Mouse (Mus musculus) intestine, postnatal 0 days (tissue): Measurements from ENCODE around the gene Map2k7. TPM values are rescaled to one million over a fixed set of nuclear protein-coding genes. Genes with fewer than 3 reads are reported as not detected.

ENCODE experiments used
- ATAC-seq: fragments of 200-750 bp; cut with Nextera tagmentation; 2 replicates; pipeline ENCODE4 v1.8.0; 2017; ENCODE audit warnings: mild to moderate bottlenecking, moderate TSS enrichment, moderate library complexity
- H3K27ac ChIP-seq: fragments of 300-500 bp; sonication (generic); 2 replicates; pipeline ENCODE4 v1.5.1; 2014; ENCODE audit warnings: mild to moderate bottlenecking, low read depth, low read length, moderate library complexity
- H3K27me3 ChIP-seq: fragments of 300-500 bp; sonication (generic); replicated peaks from 2 replicates; pipeline ENCODE4 v1.6.1; 2014; ENCODE audit warnings: low read length, mixed read lengths; ENCODE audit not compliant: control insufficient read depth, insufficient read depth
- H3K36me3 ChIP-seq: fragments of 300-500 bp; sonication (generic); 2 replicates; pipeline ENCODE4 v1.6.1; 2014; ENCODE audit warnings: mild to moderate bottlenecking, moderate library complexity; ENCODE audit not compliant: control insufficient read depth, insufficient read depth
- H3K4me1 ChIP-seq: fragments of 300-500 bp; sonication (generic); replicated peaks from 2 replicates; pipeline ENCODE4 v1.6.1; 2014; ENCODE audit warnings: antibody characterized with exemption, low read length, mixed read lengths; ENCODE audit not compliant: control insufficient read depth, insufficient read depth
- H3K4me2 ChIP-seq: fragments of 300-500 bp; sonication (generic); replicated peaks from 2 replicates; pipeline ENCODE4 v1.6.1; 2014; ENCODE audit warnings: low read depth, mild to moderate bottlenecking, moderate library complexity
- H3K4me3 ChIP-seq: fragments of 300-500 bp; sonication (generic); 2 replicates; pipeline ENCODE4 v1.5.1; 2014; ENCODE audit warnings: low read depth, low read length
- H3K9ac ChIP-seq: fragments of 300-500 bp; sonication (generic); 2 replicates; pipeline ENCODE4 v1.6.1; 2014; ENCODE audit warnings: mild to moderate bottlenecking, low read depth, low read length
- H3K9me3 ChIP-seq: fragments of 300-500 bp; sonication (generic); 2 replicates; pipeline ENCODE4 v1.6.1; 2016; ENCODE audit warnings: mixed run types; ENCODE audit not compliant: control insufficient read depth
- CTCF ChIP-seq: sonication (generic); IDR thresholded peaks from 2 replicates; pipeline ENCODE4 v1.5.1; 2016; ENCODE audit warnings: low read depth, mild to moderate bottlenecking, control low read depth, antibody characterized with exemption, moderate library complexity
- WGBS: fragments of 180-500 bp; shearing (Covaris S2); extraction: QIAGEN DNeasy Blood & Tissue Kit; methylation state at CpG from one replicate; pipeline ENCODE4 v1.1.7; 2014; 5-methylcytosine and 5-hydroxymethylcytosine counted together
- polyA plus RNA-seq: library from polyadenylated mRNA; unstranded; fragments of >200 nt; fragmentation: Nextera tagmentation; extraction: Ambion mirVana; gene quantifications from 2 replicates; pipeline ENCODE4 v1.2.1, GENCODE M21; 2015

Gene Map2k7
- polyA plus RNA-seq, 1 experiment from 2014 or later = 14.3 TPM

- Histone ChIP-seq H3K36me3 (no peaks in the 10 kb centered on the region), H3K27ac (peak overlapping the region; percentile 21; the same call in 1 of the 2 replicates), H3K9ac (peak overlapping the region; percentile 37), H3K4me2 (peak overlapping the region; percentile 90), H3K4me3 (peak overlapping the region; percentile 41), H3K27me3 (peaks cover 16% of the 10 kb centered on the region), H3K4me1 (peaks cover 16% of the 10 kb centered on the region), H3K9me3 (no peaks in the 10 kb centered on the region)
- no peak for TF ChIP-seq CTCF
- under 1% methylated on average over 25 of the region's 25 CpGs for WGBS
- no peak; the same call in 1 of the 2 replicates for ATAC-seq
Measured at GRCm38 (mm10) chr8:4212809-4213209, 25.7 kb upstream of the Map2k7 start.

GRCm38 (mm10) chr8:4213210-4214005 is 25.1 kb upstream of the Map2k7 start:
- ATAC-seq = peak; percentile 67
- Histone ChIP-seq H3K36me3 (no peaks in the 10 kb centered on the region), H3K9me3 (no peaks in the 10 kb centered on the region), H3K4me3 (peak overlapping the region; percentile 41), H3K27me3 (peaks cover 21% of the 10 kb centered on the region), H3K27ac (peak overlapping the region; percentile 21; the same call in 1 of the 2 replicates), H3K9ac (peak overlapping the region; percentile 37), H3K4me2 (peak overlapping the region; percentile 90), H3K4me1 (peaks cover 16% of the 10 kb centered on the region)
- 3% methylated on average over 18 of the region's 18 CpGs for WGBS
- no peak for TF ChIP-seq CTCF

DNA sequence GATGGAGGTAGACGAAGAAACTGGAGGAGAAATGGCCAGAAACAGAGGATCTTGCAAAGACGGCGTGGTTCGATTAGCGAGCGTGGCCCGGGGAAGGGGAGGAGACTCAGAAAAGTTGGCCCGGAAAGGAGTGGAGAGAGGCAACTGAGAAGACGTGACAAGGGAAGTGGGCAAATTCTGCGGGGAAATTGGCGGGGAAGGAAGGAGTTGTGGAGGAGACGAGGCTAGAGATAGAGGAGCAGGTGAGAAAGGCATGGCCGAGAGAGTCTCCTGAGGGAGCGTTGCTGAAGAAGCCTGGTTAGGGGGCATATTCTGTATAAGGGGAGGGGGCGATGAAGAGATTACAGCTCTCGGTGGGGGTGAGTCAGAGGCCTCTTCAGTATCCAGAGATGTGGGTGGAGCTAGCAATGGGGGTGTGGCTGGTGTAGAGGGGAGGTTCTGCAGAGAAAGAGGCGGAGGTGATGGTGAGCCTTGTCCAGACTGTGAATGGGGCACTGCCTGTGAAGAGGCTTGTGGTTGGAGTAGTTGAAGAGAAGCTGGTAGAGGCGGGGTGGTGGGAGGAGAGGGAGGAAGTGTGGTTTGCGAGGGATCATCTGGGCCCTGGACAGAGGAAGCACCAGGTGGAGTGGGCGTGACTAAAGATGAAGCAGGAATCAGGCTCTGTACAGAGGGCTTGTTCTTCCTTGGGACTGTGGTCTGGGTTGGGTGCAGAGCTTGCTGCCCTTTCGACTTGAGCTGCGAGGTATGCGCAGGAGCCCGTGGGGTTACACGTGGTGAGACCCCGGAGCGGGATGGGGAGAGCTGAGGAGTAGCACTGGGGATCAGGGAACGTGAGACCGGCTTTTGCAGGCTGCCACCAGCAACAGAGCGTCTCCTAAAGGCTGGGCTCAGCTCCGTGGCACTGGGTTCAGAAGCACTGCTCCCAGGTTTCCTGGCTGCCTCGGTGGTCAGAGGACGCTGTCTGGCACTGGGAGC is 24.2 kb upstream of the Map2k7 start:
- Histone ChIP-seq H3K27ac (peak overlapping the region; percentile 64; the same call in 1 of the 2 replicates), H3K4me2 (peak overlapping the region; percentile 90), H3K27me3 (peaks cover 21% of the 10 kb centered on the region), H3K9ac (0 out of 2 replicates have a peak overlapping the region, but pooled peaks have one; percentile 37), H3K4me3 (peak overlapping the region; percentile 41), H3K4me1 (peaks cover 16% of the 10 kb centered on the region), H3K36me3 (no peaks in the 10 kb centered on the region), H3K9me3 (no peaks in the 10 kb centered on the region)
- 5% methylated on average over 33 of the region's 33 CpGs for WGBS
- ATAC-seq = peak; percentile 81
- TF ChIP-seq CTCF = no peak

DNA sequence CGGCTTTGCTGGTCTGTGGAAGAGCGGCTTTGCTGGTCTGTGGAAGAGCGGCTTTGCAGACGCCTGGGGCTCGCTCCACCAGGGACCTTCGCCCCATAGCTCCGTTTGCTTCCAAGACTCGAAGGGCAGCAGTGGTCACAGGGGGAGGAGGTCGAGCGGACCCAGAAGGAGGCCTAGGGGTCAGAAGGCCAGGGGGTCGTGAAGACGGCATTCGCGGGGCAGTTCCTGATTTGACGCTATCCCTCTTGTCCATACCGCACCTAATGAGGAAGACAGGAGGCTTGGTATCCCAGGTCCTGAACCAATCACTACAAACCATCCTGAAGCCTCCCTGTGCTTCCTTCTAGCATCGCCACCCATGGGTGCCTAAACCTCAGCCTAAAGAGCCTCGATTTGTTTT is 22.2 kb upstream of the Map2k7 start:
- Histone ChIP-seq H3K27ac (no peak overlapping the region), H3K4me1 (peaks cover 16% of the 10 kb centered on the region), H3K36me3 (no peaks in the 10 kb centered on the region), H3K9ac (no peak overlapping the region; the same call in 1 of the 2 replicates), H3K9me3 (no peaks in the 10 kb centered on the region), H3K4me3 (peak overlapping the region; percentile 46), H3K4me2 (peak overlapping the region; percentile 72), H3K27me3 (peaks cover 21% of the 10 kb centered on the region)
- 11% methylated on average over 18 of the region's 18 CpGs for WGBS
- no peak for ATAC-seq
- no peak for TF ChIP-seq CTCF

DNA sequence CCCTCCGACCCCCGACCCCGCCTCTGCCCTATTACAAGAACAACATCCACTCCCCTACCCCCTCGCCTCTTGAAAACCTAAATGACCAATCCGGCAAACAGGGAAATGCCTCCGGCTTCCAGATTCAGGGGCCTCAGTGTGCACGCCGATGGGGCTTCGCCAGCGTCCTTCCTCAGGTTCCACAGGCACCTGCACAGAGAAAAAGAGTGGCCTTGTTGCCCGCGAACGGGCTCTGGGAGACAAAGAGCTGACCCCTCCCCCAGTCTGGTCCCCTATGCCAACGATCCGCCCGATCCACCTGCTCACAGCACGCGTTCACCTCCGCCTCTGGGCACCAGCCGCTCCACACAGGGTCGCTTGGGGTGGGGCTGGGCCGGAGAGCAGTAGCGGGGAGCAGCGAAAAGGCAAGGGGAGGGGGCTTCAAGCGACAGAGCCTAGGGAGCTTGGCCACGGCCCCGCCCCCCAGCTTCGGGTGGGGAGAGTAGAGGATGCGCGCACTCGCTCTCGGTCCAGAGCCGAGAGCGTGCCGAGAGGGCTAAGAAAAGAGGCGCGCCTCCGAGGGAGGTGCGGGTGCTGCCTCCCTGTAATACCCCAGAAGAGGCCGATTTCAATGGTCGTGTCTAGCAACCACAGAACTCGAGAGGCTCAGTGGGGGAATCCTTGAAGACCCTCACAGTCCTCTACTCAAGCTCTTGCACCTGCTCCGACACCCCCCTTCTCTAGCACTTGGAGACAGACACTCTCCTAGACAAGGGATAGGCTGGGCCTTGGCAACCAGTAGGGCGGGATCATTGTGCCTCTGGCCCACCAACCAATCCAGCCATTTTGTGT is 21.5 kb upstream of the Map2k7 start, which contains the start of gene Prr36:
Gene Prr36, minus strand, starts transcription at position 669 of the 831 bp plus-strand sequence.
- H3K4me3 ChIP-seq = peak within 1 kb of the TSS; percentile 46
- ATAC-seq = no peak
- no peak within 1 kb of the TSS for H3K27ac ChIP-seq
- peaks cover 16% of the 10 kb centered on the region for H3K4me1 ChIP-seq
- peaks cover 21% of the 10 kb centered on the region for H3K27me3 ChIP-seq
- peak within 1 kb of the TSS; percentile 22; the same call in 1 of the 2 replicates for H3K9ac ChIP-seq
- H3K36me3 ChIP-seq = no peaks in the 10 kb centered on the region
- H3K4me2 ChIP-seq = peak within 1 kb of the TSS; percentile 72
- no peaks in the 10 kb centered on the region for H3K9me3 ChIP-seq
- no peak for TF ChIP-seq CTCF
- WGBS = 2% methylated on average over 44 of the region's 44 CpGs
